Mouse (Mus musculus) spleen, adult 2 months (tissue): ENCODE data around the gene Ikzf4. TPM values are rescaled to one million over a fixed set of nuclear protein-coding genes. Genes with fewer than 3 reads are reported as not detected.
A peak's percentile ranks its signal among the peaks of the same experiment; 100 is the strongest.

Source experiments
- DNase-seq, 2 experiments: peaks; one replicate each; pipeline versions ENCODE4 v3.0.0 to v3.0.0-alpha.2; 2012 to 2021; ENCODE audit warnings: low spot score in 2 of 2, low read depth in 1 of 2
- H3K27ac ChIP-seq: fragments of 200-500 bp; 2 replicates; pipeline ENCODE4 v1.5.1; 2012; ENCODE audit warnings: low read length, inconsistent platforms; ENCODE audit not compliant: insufficient read depth
- H3K27me3 ChIP-seq: fragments of 200-500 bp; 2 replicates; pipeline ENCODE4 v1.6.1; 2012; ENCODE audit warnings: mild to moderate bottlenecking, moderate library complexity, low read length, inconsistent platforms; ENCODE audit not compliant: control insufficient read depth, insufficient read depth
- H3K36me3 ChIP-seq: fragments of 200-500 bp; 2 replicates; pipeline ENCODE4 v1.6.1; 2012; ENCODE audit warnings: mild to moderate bottlenecking, low read length, inconsistent platforms; ENCODE audit not compliant: control insufficient read depth, insufficient read depth
- H3K4me1 ChIP-seq: fragments of 200-500 bp; 2 replicates; pipeline ENCODE4 v1.6.1; 2011; ENCODE audit warnings: inconsistent platforms; ENCODE audit not compliant: control insufficient read depth, insufficient read depth, insufficient read length
- H3K4me3 ChIP-seq: fragments of 200-500 bp; 2 replicates; pipeline ENCODE4 v1.5.1; 2011; ENCODE audit warnings: mild to moderate bottlenecking, inconsistent platforms; ENCODE audit not compliant: insufficient read depth, insufficient read length; ENCODE audit errors: extremely low read depth
- CTCF ChIP-seq: fragments of 200-500 bp; IDR thresholded peaks from 2 replicates; pipeline ENCODE4 v1.5.1; 2011; ENCODE audit warnings: mild to moderate bottlenecking, inconsistent platforms; ENCODE audit not compliant: insufficient read depth, insufficient read length, insufficient replicate concordance; ENCODE audit errors: extremely low read depth
- POLR2A ChIP-seq: fragments of 200-500 bp; IDR thresholded peaks from 2 replicates; pipeline ENCODE4 v1.6.1; 2011; ENCODE audit warnings: low read depth, low read length, inconsistent platforms
- WGBS: fragments of 180-500 bp; shearing (Covaris S2); methylation state at CpG from one replicate; pipeline ENCODE4 v1.1.7; 2018; 5-methylcytosine and 5-hydroxymethylcytosine counted together
- polyA plus RNA-seq: library from polyadenylated mRNA; depleted of rRNA; stranded (reverse); fragments of >200 nt; gene quantifications from 2 replicates; pipeline ENCODE4 v1.2.3, GENCODE M21; 2012

Gene Ikzf4
- polyA plus RNA-seq, 1 experiment: 1.1 TPM

DNA sequence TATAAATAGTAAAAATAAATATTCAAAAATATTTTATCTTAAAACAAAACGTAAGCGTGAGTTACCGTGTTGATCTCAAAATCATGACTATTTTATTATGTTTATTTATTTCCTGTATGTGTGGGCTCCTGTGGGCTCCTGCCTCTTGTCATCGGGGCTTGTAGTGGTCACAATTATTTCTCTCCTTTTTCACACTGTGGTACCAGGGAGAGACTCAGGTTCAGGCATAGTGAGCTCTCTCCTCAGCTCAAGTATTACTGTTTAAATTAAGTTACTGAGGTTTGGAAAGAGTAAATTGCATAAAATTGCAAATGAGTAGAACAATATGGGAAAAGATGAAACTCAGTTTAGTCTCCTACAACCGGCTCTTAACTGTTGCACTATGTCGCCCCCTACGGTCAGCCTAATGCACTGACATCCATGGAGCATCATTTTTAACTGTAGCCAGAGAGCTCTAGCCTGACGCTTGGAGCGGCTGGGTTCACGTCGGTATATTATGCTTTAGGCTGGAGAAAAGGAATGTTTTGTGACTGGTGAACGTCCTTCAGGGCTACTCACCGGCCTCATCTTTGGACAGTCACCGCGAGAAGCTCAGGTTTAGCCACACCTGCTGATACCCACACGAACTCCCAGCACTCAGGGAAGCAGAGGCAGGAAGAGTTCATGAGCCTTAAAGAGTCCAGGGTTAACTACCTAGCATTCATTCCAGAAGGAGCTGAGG is 33.2 kb downstream of the Ikzf4 start:
- no peaks in the 10 kb centered on the region for H3K4me1 ChIP-seq
- TF ChIP-seq POLR2A (no peak), CTCF (peak; percentile 65; the same call in 1 of the 2 replicates)
- no peaks in the 10 kb centered on the region for H3K27me3 ChIP-seq
- no peak overlapping the region for H3K4me3 ChIP-seq
- peak; percentile 63 to 76 for DNase-seq
- H3K27ac ChIP-seq: no peak overlapping the region
- no peaks in the 10 kb centered on the region for H3K36me3 ChIP-seq
- WGBS: 13% methylated on average over 16 of the region's 16 CpGs

GRCm38 (mm10) chr10:128606483-128606882 is 39.3 kb downstream of the Ikzf4 start:
- 65% methylated on average over 2 of the region's 2 CpGs for WGBS
- Histone ChIP-seq H3K4me3 (no peak overlapping the region), H3K27ac (no peak overlapping the region), H3K36me3 (no peaks in the 10 kb centered on the region), H3K27me3 (no peaks in the 10 kb centered on the region), H3K4me1 (peaks cover 9% of the 10 kb centered on the region; the same call in 1 of the 2 replicates)
- no peak for DNase-seq
- TF ChIP-seq POLR2A (no peak), CTCF (no peak)

- H3K27ac ChIP-seq: 0 out of 2 replicates have a peak overlapping the region, but pooled peaks have one; percentile 59
Observed at GRCm38 (mm10) chr10:128602470-128603128, 43.2 kb downstream of the Ikzf4 start.

DNA sequence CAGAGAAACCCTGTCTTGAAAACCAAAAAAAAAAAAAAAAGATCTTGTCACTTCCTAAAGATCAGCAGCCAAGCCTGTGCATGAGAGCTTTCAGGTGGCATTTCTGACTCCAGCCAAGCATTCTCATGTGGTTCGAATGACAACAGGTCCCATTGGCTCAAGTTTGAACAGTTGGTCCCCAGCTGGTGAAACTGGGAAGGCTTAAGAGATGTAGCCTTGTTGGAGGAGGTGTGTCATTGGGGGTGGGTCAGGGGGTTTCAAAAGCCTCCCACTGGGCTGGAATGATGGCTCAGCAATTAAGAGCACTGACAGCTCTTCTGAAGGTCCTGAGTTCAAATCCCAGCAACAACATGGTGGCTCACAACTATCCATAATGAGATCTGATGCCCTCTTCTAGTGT is 44.3 kb downstream of the Ikzf4 start:
- no peak overlapping the region for H3K27ac ChIP-seq
- no peaks in the 10 kb centered on the region for H3K36me3 ChIP-seq
- DNase-seq: no peak
- H3K4me3 ChIP-seq: no peak overlapping the region
- no peak for TF ChIP-seq POLR2A
- no peak for TF ChIP-seq CTCF
- WGBS: 74% methylated on average over 1 of the region's 1 CpGs
- H3K27me3 ChIP-seq: no peaks in the 10 kb centered on the region
- peaks cover 9% of the 10 kb centered on the region; the same call in 1 of the 2 replicates for H3K4me1 ChIP-seq

More at GRCm38 (mm10) chr10:128602470-128603128, 43.2 kb downstream of the Ikzf4 start:
- WGBS: 31% methylated on average over 4 of the region's 4 CpGs
- DNase-seq: no peak
- H3K36me3 ChIP-seq: no peaks in the 10 kb centered on the region
- H3K27me3 ChIP-seq: no peaks in the 10 kb centered on the region
- H3K4me3 ChIP-seq: no peak overlapping the region
- TF ChIP-seq CTCF: no peak
- TF ChIP-seq POLR2A: no peak
- H3K4me1 ChIP-seq: peaks cover 9% of the 10 kb centered on the region; the same call in 1 of the 2 replicates

- Histone ChIP-seq H3K27ac (no peak overlapping the region), H3K4me3 (no peak overlapping the region), H3K36me3 (no peaks in the 10 kb centered on the region), H3K27me3 (no peaks in the 10 kb centered on the region), H3K4me1 (peaks cover 6% of the 10 kb centered on the region; the same call in 1 of the 2 replicates)
- DNase-seq: no peak
- 72% methylated on average over 2 of the region's 2 CpGs for WGBS
- no peak for TF ChIP-seq POLR2A
- no peak for TF ChIP-seq CTCF
Observed at GRCm38 (mm10) chr10:128598476-128598875, 47.3 kb downstream of the Ikzf4 start.

GRCm38 (mm10) chr10:128592797-128593196 is 53.0 kb downstream of the Ikzf4 start:
- H3K27ac ChIP-seq: no peak overlapping the region
- no peak for DNase-seq
- WGBS: 75% methylated on average over 5 of the region's 5 CpGs
- H3K4me3 ChIP-seq: no peak overlapping the region
- H3K4me1 ChIP-seq: peaks cover 6% of the 10 kb centered on the region
- no peak for TF ChIP-seq CTCF
- TF ChIP-seq POLR2A: no peak
- peaks cover 11% of the 10 kb centered on the region for H3K27me3 ChIP-seq
- H3K36me3 ChIP-seq: no peaks in the 10 kb centered on the region

GRCm38 (mm10) chr10:128591436-128591835 is 54.4 kb downstream of the Ikzf4 start:
- no peak overlapping the region for H3K27ac ChIP-seq
- peaks cover 6% of the 10 kb centered on the region for H3K4me1 ChIP-seq
- H3K36me3 ChIP-seq: no peaks in the 10 kb centered on the region
- TF ChIP-seq POLR2A (no peak), CTCF (no peak)
- H3K27me3 ChIP-seq: peaks cover 11% of the 10 kb centered on the region
- H3K4me3 ChIP-seq: no peak overlapping the region
- WGBS: 83% methylated on average over 6 of the region's 6 CpGs
- DNase-seq: no peak
